Mouse (Mus musculus): Measurements from ENCODE around the gene Zfp273. TPM values are rescaled to one million over a fixed set of nuclear protein-coding genes. Genes with fewer than 3 reads are reported as not detected.
"Not testable (repeated sequence)": the region's sequence is repeated elsewhere in the genome, so short reads cannot be mapped to it uniquely, and the experiment has no call there.

The Zfp273 gene
- total RNA-seq (2021) = 1 to 10 TPM; 5.8 to 7.2 TPM
- long read RNA-seq, experiment 1, transcript Zfp273-201 (4 exons, 2,277 nt) = major isoform, 5 of 10 reads
- long read RNA-seq, experiment 1, partial matches to known transcripts = 0 of 10 reads
- long read RNA-seq, experiment 1, other reads (novel, unspliced or antisense) = 4 of 10 reads
- long read RNA-seq, experiment 2, partial matches to known transcripts = 0 of 2 reads
- long read RNA-seq, experiment 2, other reads (novel, unspliced or antisense) = 1 of 2 reads

GRCm38 (mm10) chr13:67813710-67814660 is at the start of gene Zfp273:
TSS of gene Zfp273 (plus strand) at chr13:67813740.
- intact Hi-C loops (cut with DNase I) = no loop called here
- DNase-seq (ENCODE audit: low spot score in 2 of 2) = peak; percentile 69 to 85

GRCm38 (mm10) chr13:67779265-67780221 is 34.0 kb upstream of the Zfp273 start, which contains the start of gene Zfp493:
TSS of gene Zfp493 (plus strand) at chr13:67779693.
- intact Hi-C loops (cut with DNase I) = no loop called here
- peak; percentile 63 to 74 for DNase-seq (ENCODE audit: low spot score in 2 of 2)

GRCm38 (mm10) chr13:67791921-67792455 is 21.6 kb upstream of the Zfp273 start:
- DNase-seq (ENCODE audit: low spot score in 2 of 2) = no peak
- intact Hi-C loops (cut with DNase I) = no loop called here

- intact Hi-C loops (cut with DNase I) = no loop called here
- DNase-seq (ENCODE audit: low spot score in 2 of 2) = no peak
Measured at GRCm38 (mm10) chr13:67798618-67799017, 14.9 kb upstream of the Zfp273 start.

- intact Hi-C loops (cut with DNase I); DNase-seq (ENCODE audit: low spot score in 2 of 2): not testable (repeated sequence)
Measured at GRCm38 (mm10) chr13:67799151-67799550, 14.4 kb upstream of the Zfp273 start.

- intact Hi-C loops (cut with DNase I) = no loop called here
- no peak for DNase-seq (ENCODE audit: low spot score in 2 of 2)
Measured at GRCm38 (mm10) chr13:67811651-67812210, 1.8 kb upstream of the Zfp273 start.

GRCm38 (mm10) chr13:67812961-67813709 is 405 bp upstream of the Zfp273 start:
- intact Hi-C loops (cut with DNase I) = no loop called here
- DNase-seq (ENCODE audit: low spot score in 2 of 2) = no peak

GRCm38 (mm10) chr13:67818636-67819035 is 5.1 kb downstream of the Zfp273 start:
- no peak for DNase-seq (ENCODE audit: low spot score in 2 of 2)
- intact Hi-C loops (cut with DNase I) = no loop called here

GRCm38 (mm10) chr13:67830911-67831336 is 17.4 kb downstream of the Zfp273 start, which contains the start of gene Gm10037:
TSS of gene Gm10037 (plus strand) at chr13:67831106.
- DNase-seq (ENCODE audit: low spot score in 2 of 2) = peak; percentile 64 to 72
- intact Hi-C loops (cut with DNase I) = no loop called here

GRCm38 (mm10) chr13:67833137-67833536 is 19.6 kb downstream of the Zfp273 start:
- DNase-seq (ENCODE audit: low spot score in 2 of 2); intact Hi-C loops (cut with DNase I): not testable (repeated sequence)

GRCm38 (mm10) chr13:67843775-67844118 is 30.2 kb downstream of the Zfp273 start:
- no peak for DNase-seq (ENCODE audit: low spot score in 2 of 2)
- intact Hi-C loops (cut with DNase I) = loop anchor here (5.0 kb wide), 1 partner anchor 206 kb away; the partner anchor contains the start of genes Gm49345 and Zfp729a

- peak; percentile 68 to 73 for DNase-seq (ENCODE audit: low spot score in 2 of 2)
- intact Hi-C loops (cut with DNase I) = loop anchor here (5.0 kb wide), 1 partner anchor 207 kb away; the partner anchor contains the start of genes Gm49345 and Zfp729a
Measured at GRCm38 (mm10) chr13:67844119-67844852, 30.7 kb downstream of the Zfp273 start.

- DNase-seq (ENCODE audit: low spot score in 2 of 2) = no peak
- intact Hi-C loops (cut with DNase I) = loop anchor here (5.0 kb wide), 2 partner anchors 163 to 208 kb away; partner anchors contain the start of genes Gm49345 and Zfp729a
Measured at GRCm38 (mm10) chr13:67844853-67845194, 31.3 kb downstream of the Zfp273 start.

- no peak for DNase-seq (ENCODE audit: low spot score in 2 of 2)
- intact Hi-C loops (cut with DNase I) = no loop called here
Measured at GRCm38 (mm10) chr13:67850361-67850760, 36.8 kb downstream of the Zfp273 start.

GRCm38 (mm10) chr13:67853130-67853529 is 39.6 kb downstream of the Zfp273 start:
- intact Hi-C loops (cut with DNase I) = no loop called here
- DNase-seq (ENCODE audit: low spot score in 2 of 2) = no peak

- DNase-seq (ENCODE audit: low spot score in 2 of 2) = no peak
- intact Hi-C loops (cut with DNase I) = no loop called here
Measured at GRCm38 (mm10) chr13:67853983-67854382, 40.4 kb downstream of the Zfp273 start.

- intact Hi-C loops (cut with DNase I) = no loop called here
Measured at GRCm38 (mm10) chr13:67857317-67857716, 43.8 kb downstream of the Zfp273 start.

More at GRCm38 (mm10) chr13:67857317-67857716, 43.8 kb downstream of the Zfp273 start:
- DNase-seq (ENCODE audit: low spot score in 2 of 2) = no peak
